Mouse (Mus musculus): ENCODE data around the gene Pdss1. TPM values are rescaled to one million over a fixed set of nuclear protein-coding genes. Genes with fewer than 3 reads are reported as not detected.

The Pdss1 gene
- 9.7 and 11.1 TPM in 2 replicates for total RNA-seq (2023)

GRCm38 (mm10) chr2:22895282-22896273 lies at the start of gene Pdss1:
Gene Pdss1, plus strand, starts transcription at chr2:22895522.

Other genes starting within 250 kb of the Pdss1 start
- gene Apbb1ip, start 121.4 kb upstream of the Pdss1 start, total RNA-seq (2023) = 249 and 255 TPM in 2 replicates
- gene Abi1, start 144.7 kb downstream of the Pdss1 start, total RNA-seq (2023) = 125 and 161 TPM in 2 replicates
- gene Acbd5, start 172.6 kb downstream of the Pdss1 start, total RNA-seq (2023) = 30.3 and 40.3 TPM in 2 replicates